8 mouse cellular contexts compared by ENCODE assay signal in the genomic region with DNA sequence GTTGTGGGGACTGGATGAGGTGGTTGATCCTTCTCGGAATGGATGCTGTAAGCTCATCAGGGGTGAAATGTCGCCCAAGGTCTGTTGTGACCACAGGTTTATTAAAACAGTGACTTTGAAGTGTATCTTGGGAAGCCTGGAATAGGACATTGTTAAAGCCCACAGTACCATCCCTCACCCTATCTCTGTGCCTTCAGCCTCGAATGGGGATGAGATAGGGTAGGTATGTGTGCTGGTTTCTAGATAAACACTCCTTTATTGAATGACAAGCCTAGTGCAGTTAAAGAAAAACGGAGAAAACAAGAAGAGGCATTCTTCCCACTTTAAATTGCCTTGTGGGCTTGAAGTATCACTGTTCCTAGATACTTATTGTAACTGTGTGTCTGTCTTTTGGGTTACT. TPM values are rescaled to one million over a fixed set of nuclear protein-coding genes. Genes with fewer than 3 reads are reported as not detected.
DNase-seq lines count a peak whose midpoint lies in the region; ATAC-seq lines count a peak whose summit lies in the region.

No protein-coding gene starts in this region.

- H3K27me3 ChIP-seq in heart, embryonic 10.5 days (ENCODE audit: insufficient read depth, poor library complexity, severe bottlenecking): peaks cover 23% of the 10 kb centered on the region
- no peaks in the 10 kb centered on the region for H3K27me3 ChIP-seq in hindbrain, embryonic 15.5 days

- DNase-seq in heart, embryonic 10.5 days (ENCODE audit: low spot score): no peak
- DNase-seq in heart, adult 18-20 months: no peak
- DNase-seq in cerebellum, adult 8-10 months: no peak

- peak overlapping the region; percentile 88 for H3K4me2 ChIP-seq in hindbrain, embryonic 15.5 days

- ATAC-seq in hindbrain, embryonic 15.5 days (ENCODE audit: low FRiP score, low read depth): no peak
- peak; percentile 21 for ATAC-seq in megakaryocyte progenitor cell, adult 5-6 weeks (replicated peaks; ENCODE audit: poor library complexity)
- ATAC-seq in CD4-positive, CD25-positive, alpha-beta regulatory T cell, adult 4 months: no peak
- no peak for ATAC-seq in granulocyte monocyte progenitor cell, adult 5-6 weeks (replicated peaks; ENCODE audit: poor library complexity, severe bottlenecking)

- peaks cover 34% of the 10 kb centered on the region for H3K4me1 ChIP-seq in heart, embryonic 10.5 days
- H3K4me1 ChIP-seq in brown adipose tissue, adult 24 weeks (ENCODE audit: control insufficient read depth, insufficient read depth, insufficient read length, low read length): peaks cover 5% of the 10 kb centered on the region; the same call in 1 of the 2 replicates
- H3K4me1 ChIP-seq in hindbrain, embryonic 15.5 days (replicated peaks): peaks cover 25% of the 10 kb centered on the region

- H3K9me3 ChIP-seq in heart, embryonic 10.5 days: no peaks in the 10 kb centered on the region
- no peaks in the 10 kb centered on the region for H3K9me3 ChIP-seq in hindbrain, embryonic 15.5 days

- peak overlapping the region; percentile 75; the same call in 1 of the 2 replicates for H3K9ac ChIP-seq in hindbrain, embryonic 15.5 days

- H3K36me3 ChIP-seq in heart, embryonic 10.5 days: no peaks in the 10 kb centered on the region
- H3K36me3 ChIP-seq in hindbrain, embryonic 15.5 days: no peaks in the 10 kb centered on the region

- 0 out of 2 replicates have a peak overlapping the region, but pooled peaks have one; percentile 97 for H3K27ac ChIP-seq in heart, embryonic 10.5 days
- H3K27ac ChIP-seq in brown adipose tissue, adult 24 weeks (replicated peaks; ENCODE audit: low read depth, low read length): peak overlapping the region; percentile 20
- H3K27ac ChIP-seq in hindbrain, embryonic 15.5 days (replicated peaks): no peak overlapping the region

- H3K4me3 ChIP-seq in heart, embryonic 10.5 days: peak overlapping the region; percentile 83
- 0 out of 2 replicates have a peak overlapping the region, but pooled peaks have one; percentile 15 for H3K4me3 ChIP-seq in brown adipose tissue, adult 24 weeks (ENCODE audit: insufficient read depth, low read depth, low read length)
- H3K4me3 ChIP-seq in hindbrain, embryonic 15.5 days: peak overlapping the region; percentile 75; the same call in 1 of the 2 replicates

- 18% methylated on average over 4 of the region's 4 CpGs for WGBS in heart, embryonic 10.5 days
- WGBS in hindbrain, embryonic 15.5 days: 57% methylated on average over 4 of the region's 4 CpGs

RNA-seq across cellular contexts. Expression of a gene that starts 0.6 kb away (rescaled TPM):
- 55.0 and 56.3 TPM in 2 replicates for polyA plus RNA-seq in heart, embryonic 10.5 days (2016; fragmentation: Nextera tagmentation; extraction: Ambion mirVana)
- total RNA-seq in heart, adult 18-20 months (2021): 1 to 10 TPM; 6.4 to 8.2 TPM
- polyA plus RNA-seq in brown adipose tissue, adult 24 weeks (2012; ENCODE audit: insufficient read depth, insufficient read length, missing spikeins): 0.59 and 1.3 TPM in 2 replicates
- 114 and 122 TPM in 2 replicates for polyA plus RNA-seq in hindbrain, embryonic 15.5 days (2015; fragmentation: Nextera tagmentation; extraction: Ambion mirVana)
- total RNA-seq in megakaryocyte progenitor cell, adult 5-6 weeks (2015): not detected in 2 replicates
- not detected in 2 replicates for total RNA-seq in megakaryocyte progenitor cell, adult 5-6 weeks (2017)
- under 1 TPM in 1 of 2 experiments, not detected in 1; 0.13 TPM for polyA plus RNA-seq in CD4-positive, CD25-positive, alpha-beta regulatory T cell, adult 4 months (2017; shearing (Covaris generic))
- not detected in 2 replicates for total RNA-seq in granulocyte monocyte progenitor cell, adult 5-6 weeks (2014; fragmentation: Nextera tagmentation)
- total RNA-seq in granulocyte monocyte progenitor cell, adult 5-6 weeks (2017): not detected in 2 replicates

Comparison
In these comparisons a context has a peak if more than half of its experiments do, and no peak if none do; other contexts are left out.
1. H3K4me3 ChIP-seq: peak in every context shown above with its lines; median percentile 83 in heart, embryonic 10.5 days; 75 in hindbrain, embryonic 15.5 days; 15 in brown adipose tissue, adult 24 weeks.
2. RNA of a gene that starts 0.6 kb away (polyA plus RNA-seq): 114 to 122 TPM in hindbrain, embryonic 15.5 days and 55.0 to 56.3 TPM in heart, embryonic 10.5 days; 0.59 to 1.3 TPM in brown adipose tissue, adult 24 weeks and 0.13 TPM in CD4-positive, CD25-positive, alpha-beta regulatory T cell, adult 4 months; every median in the first group is over 10 times any median in the second.